Mouse (Mus musculus): ENCODE results near the gene Gm11639. TPM values are rescaled to one million over a fixed set of nuclear protein-coding genes. Genes with fewer than 3 reads are reported as not detected.

Gm11639 gene
- polyA plus RNA-seq, 1 experiment from 2014 or later: 0.17 TPM

DNA sequence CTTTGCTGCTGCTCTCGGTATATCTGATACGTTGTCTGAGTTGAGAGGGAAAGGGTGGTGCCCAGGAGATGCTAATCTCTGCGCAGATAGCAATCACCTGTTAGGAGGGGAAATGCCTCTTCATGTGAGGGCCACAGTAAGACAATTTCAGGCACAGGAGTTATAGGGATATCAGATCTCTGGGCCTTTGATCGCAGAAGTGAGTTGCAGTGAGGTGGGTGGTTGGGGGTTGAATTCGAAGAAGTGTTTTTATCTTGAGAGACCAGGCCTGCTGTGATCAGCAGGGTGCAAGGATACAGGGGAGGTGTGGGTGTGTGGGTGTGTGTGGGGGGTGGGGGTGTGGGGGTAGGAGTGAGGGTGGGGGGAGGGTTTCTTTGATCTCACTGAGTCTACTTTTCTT is 24.4 kb upstream of the Gm11639 start:
- Histone ChIP-seq H3K9me3 (no peaks in the 10 kb centered on the region), H3K9ac (no peak overlapping the region), H3K36me3 (replicated peaks) (no peaks in the 10 kb centered on the region), H3K4me1 (no peaks in the 10 kb centered on the region), H3K27ac (no peak overlapping the region), H3K27me3 (replicated peaks) (no peaks in the 10 kb centered on the region), H3K4me3 (no peak overlapping the region), H3K4me2 (no peak overlapping the region)
- no peak for ATAC-seq (replicated peaks)
- 86% methylated on average over 5 of the region's 5 CpGs for WGBS

GRCm38 (mm10) chr11:104661531-104662205 is 23.8 kb upstream of the Gm11639 start:
- no peaks in the 10 kb centered on the region for H3K27me3 ChIP-seq (replicated peaks)
- H3K36me3 ChIP-seq (replicated peaks): no peaks in the 10 kb centered on the region
- no peak overlapping the region for H3K9ac ChIP-seq
- H3K4me2 ChIP-seq: no peak overlapping the region
- H3K27ac ChIP-seq: no peak overlapping the region
- no peak overlapping the region for H3K4me3 ChIP-seq
- H3K9me3 ChIP-seq: no peaks in the 10 kb centered on the region
- WGBS: 82% methylated on average over 20 of the region's 20 CpGs
- no peak for ATAC-seq (replicated peaks)
- no peaks in the 10 kb centered on the region for H3K4me1 ChIP-seq

- Histone ChIP-seq H3K27me3 (replicated peaks) (no peaks in the 10 kb centered on the region), H3K4me2 (no peak overlapping the region), H3K4me3 (no peak overlapping the region), H3K4me1 (no peaks in the 10 kb centered on the region), H3K36me3 (replicated peaks) (no peaks in the 10 kb centered on the region), H3K27ac (no peak overlapping the region), H3K9ac (no peak overlapping the region), H3K9me3 (no peaks in the 10 kb centered on the region)
- WGBS: 91% methylated on average over 11 of the region's 11 CpGs
- ATAC-seq (replicated peaks): no peak
Measured at GRCm38 (mm10) chr11:104662573-104662972, 22.9 kb upstream of the Gm11639 start.

GRCm38 (mm10) chr11:104663241-104663877 is 22.1 kb upstream of the Gm11639 start:
- H3K27ac ChIP-seq: no peak overlapping the region
- no peak overlapping the region for H3K4me3 ChIP-seq
- no peaks in the 10 kb centered on the region for H3K4me1 ChIP-seq
- H3K9me3 ChIP-seq: no peaks in the 10 kb centered on the region
- H3K36me3 ChIP-seq (replicated peaks): no peaks in the 10 kb centered on the region
- no peaks in the 10 kb centered on the region for H3K27me3 ChIP-seq (replicated peaks)
- H3K9ac ChIP-seq: no peak overlapping the region
- no peak overlapping the region for H3K4me2 ChIP-seq
- no peak for ATAC-seq (replicated peaks)
- WGBS: 76% methylated on average over 6 of the region's 6 CpGs

DNA sequence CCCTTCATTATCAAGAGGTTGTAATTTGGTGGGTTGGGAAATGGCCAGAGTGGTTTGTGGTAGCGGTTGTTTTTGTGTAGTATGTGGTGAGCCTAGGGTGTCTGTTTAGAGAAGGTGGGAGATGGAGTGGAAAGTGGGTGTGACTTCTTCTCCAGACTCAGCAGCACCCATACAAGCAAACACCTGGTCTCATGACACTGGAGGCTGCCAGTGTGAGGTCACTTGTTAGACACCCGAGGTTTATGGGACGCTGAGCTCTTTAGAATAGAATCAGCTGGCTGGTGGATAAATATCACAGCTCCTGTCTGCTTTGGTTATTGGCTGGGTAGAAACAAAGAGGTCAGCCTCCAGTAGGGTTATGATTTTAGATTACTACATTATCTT is 21.6 kb upstream of the Gm11639 start:
- Histone ChIP-seq H3K27me3 (replicated peaks) (no peaks in the 10 kb centered on the region), H3K4me3 (no peak overlapping the region), H3K36me3 (replicated peaks) (no peaks in the 10 kb centered on the region), H3K4me2 (no peak overlapping the region), H3K9me3 (no peaks in the 10 kb centered on the region), H3K9ac (no peak overlapping the region), H3K27ac (no peak overlapping the region), H3K4me1 (no peaks in the 10 kb centered on the region)
- ATAC-seq (replicated peaks): no peak
- WGBS: 84% methylated on average over 3 of the region's 3 CpGs

GRCm38 (mm10) chr11:104664441-104664840 is 21.1 kb upstream of the Gm11639 start:
- no peaks in the 10 kb centered on the region for H3K4me1 ChIP-seq
- no peak overlapping the region for H3K4me3 ChIP-seq
- no peak overlapping the region for H3K4me2 ChIP-seq
- no peaks in the 10 kb centered on the region for H3K36me3 ChIP-seq (replicated peaks)
- no peak overlapping the region for H3K27ac ChIP-seq
- H3K27me3 ChIP-seq (replicated peaks): no peaks in the 10 kb centered on the region
- ATAC-seq (replicated peaks): no peak
- H3K9me3 ChIP-seq: no peaks in the 10 kb centered on the region
- no peak overlapping the region for H3K9ac ChIP-seq

DNA sequence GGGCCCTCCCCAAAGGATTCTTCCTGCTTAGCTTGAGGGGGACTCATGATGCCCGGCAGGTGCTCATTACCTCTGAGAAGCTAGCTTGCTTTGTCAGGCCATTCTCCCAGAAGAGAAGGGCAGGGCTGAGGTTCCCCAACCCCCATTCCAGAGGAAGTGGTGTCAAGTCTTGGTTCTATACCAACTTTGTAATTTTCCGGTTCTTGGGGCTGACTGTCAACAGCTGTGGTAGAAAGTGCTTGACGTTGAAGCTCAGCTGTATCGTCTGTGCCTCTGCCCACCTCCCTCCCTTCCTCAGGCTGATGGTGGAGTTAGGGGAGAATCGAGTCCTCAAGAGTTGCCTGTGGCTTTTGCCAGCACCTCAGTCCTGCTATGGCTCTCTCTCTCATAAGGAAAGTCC is 18.1 kb upstream of the Gm11639 start:
- Histone ChIP-seq H3K36me3 (replicated peaks) (no peaks in the 10 kb centered on the region), H3K4me3 (no peak overlapping the region), H3K27me3 (replicated peaks) (no peaks in the 10 kb centered on the region), H3K4me1 (no peaks in the 10 kb centered on the region), H3K27ac (no peak overlapping the region), H3K9me3 (no peaks in the 10 kb centered on the region), H3K9ac (no peak overlapping the region), H3K4me2 (no peak overlapping the region)
- 71% methylated on average over 5 of the region's 5 CpGs for WGBS
- no peak for ATAC-seq (replicated peaks)

GRCm38 (mm10) chr11:104673412-104673811 is 12.1 kb upstream of the Gm11639 start:
- ATAC-seq (replicated peaks): no peak
- no peaks in the 10 kb centered on the region for H3K9me3 ChIP-seq
- no peak overlapping the region for H3K27ac ChIP-seq
- no peaks in the 10 kb centered on the region for H3K4me1 ChIP-seq
- no peaks in the 10 kb centered on the region for H3K27me3 ChIP-seq (replicated peaks)
- H3K36me3 ChIP-seq (replicated peaks): no peaks in the 10 kb centered on the region
- WGBS: 74% methylated on average over 4 of the region's 4 CpGs
- H3K9ac ChIP-seq: no peak overlapping the region
- no peak overlapping the region for H3K4me3 ChIP-seq
- no peak overlapping the region for H3K4me2 ChIP-seq

DNA sequence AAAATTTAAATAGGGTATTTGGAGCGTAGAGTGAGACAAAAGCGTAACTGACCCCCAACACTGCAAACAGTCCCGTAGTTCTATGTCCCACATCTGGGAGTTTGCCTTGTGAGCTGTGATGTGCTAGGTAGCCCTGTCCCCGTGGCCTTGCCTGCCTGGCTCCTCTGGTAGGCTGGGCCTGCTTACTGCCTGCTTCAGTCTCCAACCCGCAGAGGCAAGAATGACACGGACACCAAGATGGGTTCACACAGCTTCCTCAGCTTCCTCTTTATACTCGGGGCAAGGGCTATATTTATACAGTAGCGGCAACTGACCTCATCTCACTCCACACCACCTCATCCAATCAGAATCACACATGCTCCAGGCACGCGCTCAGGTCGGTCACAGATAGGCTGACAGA is 10.7 kb upstream of the Gm11639 start:
- no peaks in the 10 kb centered on the region for H3K36me3 ChIP-seq (replicated peaks)

DNA sequence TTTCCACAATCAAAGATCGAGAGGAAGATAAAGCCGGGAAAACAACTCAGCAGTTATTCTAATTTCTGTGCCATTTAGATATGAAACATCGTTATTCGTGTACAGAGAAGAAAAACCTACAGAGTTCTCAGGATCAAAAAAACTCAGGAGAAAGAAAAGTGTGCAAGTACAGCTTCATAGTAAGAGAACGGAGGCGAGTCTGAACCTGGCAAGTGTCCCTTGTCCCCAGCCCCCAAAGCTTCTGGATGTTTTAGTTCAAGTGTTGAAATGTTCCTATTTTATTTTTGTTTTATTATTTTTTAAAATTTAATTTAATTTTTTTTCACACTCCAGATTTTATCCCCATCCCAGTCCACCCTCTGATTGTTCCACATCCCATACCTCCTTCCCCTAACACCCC is 7.7 kb downstream of the Gm11639 start:
- Histone ChIP-seq H3K36me3 (replicated peaks) (no peaks in the 10 kb centered on the region), H3K4me3 (no peak overlapping the region), H3K27ac (no peak overlapping the region), H3K4me1 (no peaks in the 10 kb centered on the region), H3K4me2 (no peak overlapping the region), H3K27me3 (replicated peaks) (no peaks in the 10 kb centered on the region), H3K9ac (no peak overlapping the region), H3K9me3 (no peaks in the 10 kb centered on the region)
- ATAC-seq (replicated peaks): no peak
- 88% methylated on average over 6 of the region's 6 CpGs for WGBS

More for the DNA sequence above, 10.7 kb upstream of the Gm11639 start:
- WGBS: 91% methylated on average over 11 of the region's 11 CpGs
- no peak overlapping the region for H3K4me2 ChIP-seq
- H3K9me3 ChIP-seq: no peaks in the 10 kb centered on the region
- H3K27ac ChIP-seq: no peak overlapping the region
- ATAC-seq (replicated peaks): no peak
- H3K9ac ChIP-seq: no peak overlapping the region
- H3K27me3 ChIP-seq (replicated peaks): no peaks in the 10 kb centered on the region
- H3K4me3 ChIP-seq: no peak overlapping the region
- H3K4me1 ChIP-seq: no peaks in the 10 kb centered on the region

- Histone ChIP-seq H3K4me3 (no peak overlapping the region), H3K4me1 (no peaks in the 10 kb centered on the region), H3K9ac (no peak overlapping the region), H3K4me2 (no peak overlapping the region), H3K27me3 (replicated peaks) (no peaks in the 10 kb centered on the region), H3K9me3 (no peaks in the 10 kb centered on the region), H3K27ac (no peak overlapping the region), H3K36me3 (replicated peaks) (no peaks in the 10 kb centered on the region)
- ATAC-seq (replicated peaks): no peak
- 61% methylated on average over 15 of the region's 15 CpGs for WGBS
Measured at GRCm38 (mm10) chr11:104704097-104704496, 18.6 kb downstream of the Gm11639 start.

- Histone ChIP-seq H3K4me1 (no peaks in the 10 kb centered on the region), H3K4me3 (no peak overlapping the region), H3K4me2 (no peak overlapping the region), H3K27ac (no peak overlapping the region), H3K27me3 (replicated peaks) (no peaks in the 10 kb centered on the region), H3K9me3 (no peaks in the 10 kb centered on the region), H3K9ac (no peak overlapping the region), H3K36me3 (replicated peaks) (no peaks in the 10 kb centered on the region)
- WGBS: 71% methylated on average over 2 of the region's 2 CpGs
- no peak for ATAC-seq (replicated peaks)
Measured at GRCm38 (mm10) chr11:104707084-104707483, 21.6 kb downstream of the Gm11639 start.

DNA sequence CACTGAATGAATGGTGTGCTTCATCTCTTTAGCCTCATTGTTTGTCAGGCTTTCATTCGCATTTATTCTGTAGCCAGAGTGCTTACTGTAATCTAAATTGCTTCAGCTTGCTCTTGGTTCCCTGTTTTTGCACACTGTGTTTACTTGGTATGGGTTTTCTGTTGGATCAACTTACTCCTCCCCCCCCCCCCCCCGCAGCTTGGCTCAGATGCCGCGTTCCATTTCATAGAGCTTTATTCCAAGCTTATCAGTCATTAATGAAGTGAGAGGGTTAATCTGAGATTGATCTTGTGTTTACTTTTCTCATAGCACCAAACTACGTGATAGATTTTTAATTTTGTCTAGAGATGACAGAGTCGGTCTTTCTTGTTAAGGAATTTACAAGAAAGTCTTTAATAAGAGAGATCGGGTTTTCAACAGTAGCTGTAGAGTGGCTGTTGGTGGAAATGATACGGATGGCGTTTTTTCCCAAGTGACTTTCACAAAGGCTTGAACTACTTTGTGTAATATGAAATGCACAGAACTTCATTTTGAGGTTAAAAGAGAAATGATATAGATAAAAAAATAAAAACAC is 59.6 kb downstream of the Gm11639 start:
- WGBS: 85% methylated on average over 9 of the region's 9 CpGs

More for the DNA sequence above, 59.6 kb downstream of the Gm11639 start:
- H3K36me3 ChIP-seq (replicated peaks): no peaks in the 10 kb centered on the region
- no peaks in the 10 kb centered on the region for H3K4me1 ChIP-seq
- H3K9ac ChIP-seq: no peak overlapping the region
- H3K27ac ChIP-seq: no peak overlapping the region
- H3K27me3 ChIP-seq (replicated peaks): no peaks in the 10 kb centered on the region
- no peak overlapping the region for H3K4me2 ChIP-seq
- no peak for ATAC-seq (replicated peaks)
- no peak overlapping the region for H3K4me3 ChIP-seq
- H3K9me3 ChIP-seq: no peaks in the 10 kb centered on the region
